Mouse (Mus musculus) liver, embryonic 14.5 days (tissue): ENCODE results near the gene Nacad. TPM values are rescaled to one million over a fixed set of nuclear protein-coding genes. Genes with fewer than 3 reads are reported as not detected.
A peak's percentile ranks its signal among the peaks of the same experiment; 100 is the strongest.

Source experiments
- ATAC-seq: fragments of 200-750 bp; cut with Nextera tagmentation; 2 replicates; pipeline ENCODE4 v1.8.0; 2017; ENCODE audit warnings: moderate number of reproducible peaks, mild to moderate bottlenecking, moderate library complexity; ENCODE audit not compliant: insufficient read depth
- DNase-seq, 3 experiments: peaks; one replicate each; pipeline ENCODE4 v3.0.0-alpha.2; 2012 to 2013; ENCODE audit warnings: low read depth in 3 of 3, low spot score in 3 of 3
- H3K27ac ChIP-seq: fragments of 300-500 bp; sonication (generic); 2 replicates; pipeline ENCODE4 v1.5.1; 2014; ENCODE audit warnings: moderate library complexity, mild to moderate bottlenecking, control low read depth, inconsistent platforms
- H3K27me3 ChIP-seq: fragments of 300-500 bp; sonication (generic); 2 replicates; pipeline ENCODE4 v1.6.1; 2014; ENCODE audit warnings: mild to moderate bottlenecking, low read length, moderate library complexity; ENCODE audit not compliant: control insufficient read depth, insufficient read depth
- H3K36me3 ChIP-seq: fragments of 300-500 bp; sonication (generic); replicated peaks from 2 replicates; pipeline ENCODE4 v1.6.1; 2014; ENCODE audit warnings: low read depth; ENCODE audit not compliant: control insufficient read depth, insufficient read depth
- H3K4me1 ChIP-seq, 2 experiments: fragments of 200-500 bp in 1 of 2; fragments of 300-500 bp in 1 of 2; sonication (generic) in 1 of 2; replicated peaks; 2 replicates each; pipeline ENCODE4 v1.6.1; 2012 to 2014; ENCODE audit warnings: antibody characterized with exemption in 1 of 2, inconsistent platforms in 1 of 2, low read length in 1 of 2; ENCODE audit not compliant: control insufficient read depth in 2 of 2, insufficient read depth in 2 of 2
- H3K4me2 ChIP-seq: fragments of 300-500 bp; sonication (generic); 2 replicates; pipeline ENCODE4 v1.6.1; 2014; ENCODE audit warnings: low read depth, mild to moderate bottlenecking, control low read depth, moderate library complexity
- H3K4me3 ChIP-seq, 2 experiments: fragments of 200-500 bp in 1 of 2; fragments of 300-500 bp in 1 of 2; sonication (generic) in 1 of 2; 2 replicates each; pipeline ENCODE4 v1.5.1; 2012 to 2014; ENCODE audit warnings: low read depth in 2 of 2, low read length in 2 of 2, mild to moderate bottlenecking in 2 of 2, control low read depth in 1 of 2, inconsistent platforms in 1 of 2, moderate library complexity in 1 of 2; ENCODE audit not compliant: insufficient read depth in 1 of 2
- H3K9ac ChIP-seq: fragments of 300-500 bp; sonication (generic); replicated peaks from 2 replicates; pipeline ENCODE4 v1.6.1; 2014; ENCODE audit warnings: mild to moderate bottlenecking, control low read depth, moderate library complexity
- H3K9me3 ChIP-seq: fragments of 300-500 bp; sonication (generic); 2 replicates; pipeline ENCODE4 v1.6.1; 2016; ENCODE audit warnings: low read length, mixed read lengths; ENCODE audit not compliant: control insufficient read depth
- CTCF ChIP-seq: IDR thresholded peaks from 2 replicates; pipeline ENCODE4 v1.5.1; 2016; ENCODE audit warnings: antibody characterized with exemption, low read depth, control low read depth
- EP300 ChIP-seq: IDR thresholded peaks from 2 replicates; pipeline ENCODE4 v1.6.1; 2016; ENCODE audit warnings: antibody characterized with exemption, low read depth
- WGBS: fragments of 180-500 bp; shearing (Covaris S2); extraction: QIAGEN DNeasy Blood & Tissue Kit; methylation state at CpG from one replicate; pipeline ENCODE4 v1.1.7; 2014; ENCODE audit not compliant: insufficient replicate concordance; 5-methylcytosine and 5-hydroxymethylcytosine counted together
- polyA plus RNA-seq, 2 experiments: library from polyadenylated mRNA; depleted of rRNA in 1 of 2; stranded (reverse) in 1 of 2; unstranded in 1 of 2; fragments of >200 nt; fragmentation: Nextera tagmentation in 1 of 2; extraction: Ambion mirVana in 1 of 2; gene quantifications; 2 replicates each; pipeline versions ENCODE4 v1.2.1 to v1.2.3; 2012 to 2014

Nacad gene
- polyA plus RNA-seq, 2 experiments = 4.0 to 6.2 TPM

- ATAC-seq (peak; percentile 55; the same call in 1 of the 2 replicates), DNase-seq (no peak)
- no peaks in the 10 kb centered on the region for H3K27me3 ChIP-seq
- no peak overlapping the region; the same call in 1 of the 2 replicates for H3K27ac ChIP-seq
- H3K9ac ChIP-seq = no peak overlapping the region
- no peak overlapping the region for H3K4me3 ChIP-seq
- WGBS = 20% methylated on average over 8 of the region's 8 CpGs
- H3K4me2 ChIP-seq = no peak overlapping the region
- H3K9me3 ChIP-seq = no peaks in the 10 kb centered on the region
- peaks cover 7% of the 10 kb centered on the region for H3K36me3 ChIP-seq
- H3K4me1 ChIP-seq = peaks cover 6 to 17% of the 10 kb centered on the region in 2 experiments
- no peak for TF ChIP-seq EP300
- TF ChIP-seq CTCF = no peak
Measured at GRCm38 (mm10) chr11:6567951-6568350, 37.9 kb downstream of the Nacad start.

- Histone ChIP-seq H3K9ac (no peak overlapping the region), H3K27ac (no peak overlapping the region), H3K4me3 (no peak overlapping the region), H3K27me3 (no peaks in the 10 kb centered on the region), H3K36me3 (peaks cover 4% of the 10 kb centered on the region), H3K4me1 (peaks cover 6 to 22% of the 10 kb centered on the region in 2 experiments), H3K9me3 (no peaks in the 10 kb centered on the region), H3K4me2 (no peak overlapping the region)
- ATAC-seq (no peak), DNase-seq (no peak)
- 33% methylated on average over 4 of the region's 4 CpGs for WGBS
- TF ChIP-seq EP300 (no peak), CTCF (no peak)
Measured at GRCm38 (mm10) chr11:6566496-6566895, 39.4 kb downstream of the Nacad start.

DNA sequence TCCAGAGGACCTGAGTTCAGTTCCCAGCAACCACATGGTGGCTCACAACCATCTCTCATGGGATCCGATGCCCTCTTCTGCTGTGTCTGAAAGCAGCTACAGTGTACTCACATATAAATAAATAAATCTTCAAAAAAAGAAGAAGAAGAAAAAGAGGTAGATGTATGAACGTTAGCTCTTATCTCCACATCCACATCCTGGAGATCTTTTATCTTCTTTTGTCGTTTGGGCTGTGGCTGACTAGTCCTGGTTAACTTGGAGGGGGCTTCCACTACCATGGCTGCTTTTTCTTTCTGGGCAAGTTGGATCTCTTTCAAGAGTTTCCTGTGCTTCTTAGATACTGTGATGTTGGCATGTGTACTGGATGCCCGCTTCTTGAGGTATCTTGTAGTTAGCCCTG is 42.7 kb downstream of the Nacad start:
- Histone ChIP-seq H3K27me3 (no peaks in the 10 kb centered on the region), H3K9ac (no peak overlapping the region), H3K27ac (no peak overlapping the region), H3K4me3 (no peak overlapping the region), H3K4me1 (peaks cover 4 to 15% of the 10 kb centered on the region in 2 experiments), H3K9me3 (no peaks in the 10 kb centered on the region), H3K4me2 (no peak overlapping the region), H3K36me3 (no peaks in the 10 kb centered on the region; the same call in 1 of the 2 replicates)
- TF ChIP-seq EP300 (no peak), CTCF (no peak)
- WGBS = 50% methylated on average over 4 of the region's 4 CpGs
- no peak for ATAC-seq
- no peak for DNase-seq

DNA sequence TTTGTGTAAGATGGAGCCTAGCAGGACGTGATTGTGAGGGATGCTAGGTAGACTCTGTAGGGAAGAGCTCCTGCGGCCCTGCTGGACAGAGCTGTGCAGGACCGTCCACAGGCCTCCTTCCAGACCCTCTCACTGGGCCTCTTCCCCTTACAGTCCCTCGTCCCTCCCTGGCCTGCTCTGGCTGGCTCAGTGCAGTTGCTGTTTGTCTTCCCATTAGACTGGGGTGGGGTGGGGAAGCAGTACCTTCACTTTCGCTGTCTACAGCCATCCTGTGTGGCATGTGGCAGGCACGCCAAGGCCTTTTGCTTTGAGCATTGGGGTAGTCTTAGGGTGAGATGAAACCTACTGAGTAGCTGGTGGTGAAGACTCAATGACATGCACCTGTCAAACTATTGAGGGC is 43.5 kb downstream of the Nacad start:
- H3K36me3 ChIP-seq = no peaks in the 10 kb centered on the region; the same call in 1 of the 2 replicates
- TF ChIP-seq EP300 = no peak
- no peak for TF ChIP-seq CTCF
- ATAC-seq (peak; percentile 23; the same call in 1 of the 2 replicates), DNase-seq (no peak)
- H3K27ac ChIP-seq = no peak overlapping the region
- H3K9ac ChIP-seq = no peak overlapping the region
- H3K4me3 ChIP-seq = no peak overlapping the region
- H3K27me3 ChIP-seq = no peaks in the 10 kb centered on the region
- peaks cover 2 to 12% of the 10 kb centered on the region in 2 experiments; a peak in 3 of 4 replicates for H3K4me1 ChIP-seq
- H3K9me3 ChIP-seq = no peaks in the 10 kb centered on the region
- 0 out of 2 replicates have a peak overlapping the region, but pooled peaks have one; percentile 11 for H3K4me2 ChIP-seq
- 42% methylated on average over 6 of the region's 6 CpGs for WGBS

DNA sequence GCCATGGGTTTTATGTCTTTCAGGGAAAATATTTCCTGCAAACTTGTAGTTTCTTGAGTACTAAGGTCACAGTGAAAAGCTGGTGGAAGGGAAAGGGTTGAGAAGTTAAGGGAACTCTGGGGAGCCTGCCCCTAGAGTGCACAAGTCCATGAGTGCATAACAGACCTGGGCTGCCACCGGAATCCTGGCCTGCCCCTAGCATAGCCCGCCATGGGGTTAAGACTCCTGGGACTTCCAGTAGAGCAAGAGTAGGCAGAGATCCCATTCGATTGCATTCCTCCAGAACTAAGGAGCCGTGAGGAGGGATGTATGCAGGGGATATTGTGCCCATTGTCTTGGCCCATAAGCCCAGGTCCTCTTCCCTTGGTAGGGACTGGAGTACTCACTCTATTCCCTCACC is 44.4 kb downstream of the Nacad start:
- no peak for TF ChIP-seq EP300
- H3K9me3 ChIP-seq = no peaks in the 10 kb centered on the region
- H3K36me3 ChIP-seq = no peaks in the 10 kb centered on the region; the same call in 1 of the 2 replicates
- H3K4me2 ChIP-seq = peak overlapping the region; percentile 28; the same call in 1 of the 2 replicates
- ATAC-seq (no peak), DNase-seq (no peak)
- peaks cover 2 to 11% of the 10 kb centered on the region in 2 experiments; a peak in 2 of 4 replicates for H3K4me1 ChIP-seq
- H3K4me3 ChIP-seq = peak overlapping the region; percentile 15 to 39; a peak in 2 of 4 replicates
- H3K27ac ChIP-seq = no peak overlapping the region
- WGBS = 50% methylated on average over 4 of the region's 4 CpGs
- H3K9ac ChIP-seq = no peak overlapping the region
- no peaks in the 10 kb centered on the region for H3K27me3 ChIP-seq
